Mouse (Mus musculus): Measurements from ENCODE around the gene Mpi.

- TF ChIP-seq CTCF (IDR thresholded peaks at IDR 0.05; ENCODE audit: borderline replicate concordance, extremely low read depth, insufficient read depth, insufficient read length) (peak; percentile 19; the same call in 1 of the 2 replicates), POLR2A (IDR thresholded peaks at IDR 0.05; ENCODE audit: borderline replicate concordance, extremely low read depth, insufficient read depth, insufficient read length, poor library complexity, severe bottlenecking) (no peak)
Observed at GRCm38 (mm10) chr9:57590726-57591125, 38.2 kb upstream of the Mpi start.
